Mouse (Mus musculus) lung, adult 18-20 months (tissue): ENCODE measurements around the gene Sema5b.

ENCODE experiments used
- DNase-seq, 2 experiments: peaks; one replicate each; pipeline ENCODE4 v3.0.0; 2022; ENCODE audit warnings: mixed read lengths in 2 of 2

Gene Sema5b

DNA sequence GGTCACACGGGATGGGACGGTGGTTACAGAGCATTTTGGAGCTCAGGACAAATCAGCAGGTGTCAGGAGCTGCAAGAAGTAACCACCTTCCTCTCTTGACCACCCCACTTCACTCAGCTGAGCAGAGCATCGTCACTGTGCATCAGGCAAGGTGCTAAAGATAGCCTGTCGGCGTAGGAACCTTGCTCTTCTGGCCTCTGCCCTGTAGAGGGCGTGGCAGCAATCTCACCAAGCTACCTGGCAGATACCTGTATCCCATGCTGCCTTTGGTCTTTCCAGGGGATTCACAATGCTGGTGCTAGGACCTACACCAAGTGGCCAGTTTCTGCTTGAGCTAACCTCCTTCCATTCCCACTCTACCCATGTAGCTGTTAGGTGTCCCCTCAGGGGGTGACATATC is 55.3 kb downstream of the Sema5b start:
- DNase-seq: no peak

- no peak for DNase-seq
These were observed 55.9 kb downstream of the Sema5b start for GRCm38 (mm10) chr16:35596661-35597350.

- DNase-seq: no peak
These were observed 57.0 kb downstream of the Sema5b start for GRCm38 (mm10) chr16:35597991-35598390.

DNA sequence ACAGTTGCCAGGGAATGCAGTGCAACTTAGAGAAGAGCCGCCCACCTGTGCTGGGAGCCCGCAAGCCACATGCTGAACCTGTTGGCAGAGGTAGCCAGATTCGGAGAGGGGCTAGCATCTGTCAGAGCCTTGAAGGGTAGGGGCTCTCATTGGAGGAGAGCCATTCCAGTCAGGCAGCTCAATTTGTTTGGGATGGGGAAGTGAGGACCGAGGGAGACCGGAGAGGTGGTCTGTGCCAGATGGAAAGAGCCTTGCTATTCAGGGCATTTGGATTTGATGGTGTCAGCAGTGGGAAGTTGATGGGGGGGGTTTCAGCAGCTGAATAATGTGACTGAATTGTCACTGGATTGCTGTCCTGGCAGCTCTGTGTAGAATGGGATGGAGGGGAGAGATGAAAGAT is 57.9 kb downstream of the Sema5b start:
- DNase-seq: no peak

DNA sequence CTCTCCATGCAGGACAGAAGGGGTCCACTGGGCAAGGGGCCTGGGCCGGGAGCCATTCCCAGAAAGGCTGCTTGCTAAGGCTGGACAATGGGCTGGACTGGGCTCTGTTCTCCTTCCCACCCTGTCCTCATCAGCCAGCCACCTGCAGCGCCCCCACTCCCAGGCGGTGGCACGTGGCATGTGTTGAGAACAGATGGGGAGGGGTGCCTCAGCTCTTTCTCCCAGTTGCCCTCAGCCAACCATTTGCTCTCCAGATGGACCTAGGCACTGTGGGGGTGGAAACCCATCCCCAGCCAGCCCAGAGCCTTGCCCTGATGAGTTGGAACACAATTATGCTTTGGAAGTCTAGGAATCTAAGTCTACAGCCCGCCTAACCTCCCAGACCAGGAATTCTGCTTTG is 59.3 kb downstream of the Sema5b start:
- no peak for DNase-seq

- no peak for DNase-seq
These were observed 60.5 kb downstream of the Sema5b start for GRCm38 (mm10) chr16:35601426-35601825.

DNA sequence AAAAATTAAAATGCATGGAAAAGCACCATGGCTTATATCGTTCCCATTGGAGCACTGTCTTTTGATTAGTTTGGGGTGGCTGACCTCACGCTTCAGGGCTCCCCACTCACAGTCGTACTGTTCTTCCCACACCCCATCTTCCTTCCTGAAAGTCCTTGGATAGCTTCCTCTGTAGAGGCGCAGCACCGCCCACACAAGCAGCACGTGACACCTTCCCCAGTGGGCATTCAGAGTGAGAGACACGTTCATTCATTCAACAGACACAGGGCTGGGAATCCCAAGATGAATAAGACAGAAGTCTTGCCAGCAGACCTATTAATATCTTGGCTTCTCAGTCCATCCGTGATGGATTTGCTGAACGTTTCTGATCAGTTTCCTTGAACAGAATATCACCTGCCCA is 61.6 kb downstream of the Sema5b start:
- no peak for DNase-seq

GRCm38 (mm10) chr16:35603729-35604522 is 63.0 kb downstream of the Sema5b start:
- DNase-seq: no peak

- no peak for DNase-seq
These were observed 66.3 kb downstream of the Sema5b start for GRCm38 (mm10) chr16:35607250-35607649.

DNA sequence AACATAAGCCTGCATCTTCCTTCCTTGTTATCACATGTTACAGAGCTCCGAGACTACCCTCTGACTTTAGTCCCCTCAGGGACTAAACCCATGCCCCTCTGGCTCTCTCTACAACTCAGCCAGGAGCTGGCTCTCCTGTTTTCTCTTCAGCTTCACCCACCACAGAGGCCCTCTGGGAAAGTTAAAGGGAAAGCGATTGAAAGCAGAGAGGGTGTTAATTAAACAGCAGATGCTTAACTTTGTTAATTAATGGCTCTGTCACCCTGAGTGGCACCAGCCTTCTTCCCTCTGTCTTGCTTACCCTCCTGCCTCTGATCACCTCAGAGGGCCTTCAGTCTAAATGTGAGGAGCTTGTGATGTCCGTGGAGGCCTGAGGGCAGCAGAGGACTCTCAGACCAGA is 67.3 kb downstream of the Sema5b start:
- no peak for DNase-seq

- no peak for DNase-seq
These were observed 68.6 kb downstream of the Sema5b start for GRCm38 (mm10) chr16:35609561-35609960.

DNA sequence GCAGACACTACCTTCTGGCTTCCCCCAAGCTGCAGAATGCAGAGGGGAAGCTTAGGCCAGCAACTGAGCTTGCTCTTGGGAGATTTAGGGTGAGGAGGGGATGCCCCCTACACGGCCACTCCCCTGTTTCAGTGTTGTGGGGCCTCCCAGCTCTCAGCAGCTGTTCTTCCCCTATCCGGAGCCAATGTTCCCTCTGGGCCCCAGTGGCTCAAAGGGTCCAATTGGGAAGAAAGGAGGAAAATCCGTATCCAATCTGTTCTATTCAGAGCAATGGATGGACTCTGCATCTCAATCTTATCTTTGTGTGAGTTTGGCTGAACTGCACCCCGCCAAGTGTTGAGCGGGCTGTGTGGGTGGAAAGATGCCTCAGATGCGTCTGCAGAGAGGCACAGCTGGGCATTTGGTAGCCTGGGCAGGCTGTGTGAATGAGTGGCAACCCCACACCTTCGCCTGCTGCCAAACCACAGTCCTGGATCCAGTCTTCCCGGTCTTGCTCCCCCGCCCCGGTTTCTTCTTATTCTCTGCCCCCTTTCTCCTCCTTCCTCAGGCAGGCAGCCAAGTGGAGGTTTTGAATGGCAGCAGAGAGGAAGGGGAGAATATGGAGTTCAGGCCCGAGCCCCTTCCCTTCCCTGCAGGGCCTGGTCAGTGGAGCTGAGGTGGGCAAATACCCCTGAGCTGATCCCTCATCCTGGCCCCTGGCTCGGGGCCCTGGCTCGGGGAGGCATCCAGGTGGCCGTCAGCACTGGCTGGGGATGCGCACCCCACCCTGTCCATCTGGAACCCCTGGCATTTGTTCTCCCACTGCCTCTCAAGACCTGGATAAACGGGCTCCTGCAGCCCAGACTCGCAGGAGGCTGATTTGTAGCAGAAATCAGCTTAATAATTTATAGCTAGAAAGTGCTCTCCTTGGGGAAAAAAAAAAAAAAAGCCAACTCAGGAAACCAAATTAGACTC is 73.2 kb downstream of the Sema5b start:
- DNase-seq: no peak

GRCm38 (mm10) chr16:35617732-35618131 is 76.8 kb downstream of the Sema5b start:
- DNase-seq: no peak

DNA sequence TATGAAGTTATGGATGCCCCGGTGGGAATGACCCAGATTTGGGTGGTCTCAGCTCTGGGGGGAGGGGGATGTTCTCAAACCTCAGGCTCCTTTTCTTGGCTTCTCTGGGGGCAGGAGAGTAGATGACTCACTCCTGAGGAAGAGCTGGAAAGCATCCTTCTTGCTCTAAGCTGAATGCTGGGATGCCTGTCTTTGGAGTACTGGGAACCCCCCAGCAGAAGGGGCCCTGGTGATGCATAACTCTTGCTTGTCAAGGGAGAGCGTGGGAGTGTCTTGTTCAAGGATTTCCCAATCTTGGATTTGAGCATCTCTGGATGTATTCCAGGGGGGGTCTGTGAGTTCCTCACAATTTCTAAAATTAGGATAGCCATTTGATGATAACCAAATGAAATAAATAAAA is 82.1 kb downstream of the Sema5b start:
- no peak for DNase-seq

DNA sequence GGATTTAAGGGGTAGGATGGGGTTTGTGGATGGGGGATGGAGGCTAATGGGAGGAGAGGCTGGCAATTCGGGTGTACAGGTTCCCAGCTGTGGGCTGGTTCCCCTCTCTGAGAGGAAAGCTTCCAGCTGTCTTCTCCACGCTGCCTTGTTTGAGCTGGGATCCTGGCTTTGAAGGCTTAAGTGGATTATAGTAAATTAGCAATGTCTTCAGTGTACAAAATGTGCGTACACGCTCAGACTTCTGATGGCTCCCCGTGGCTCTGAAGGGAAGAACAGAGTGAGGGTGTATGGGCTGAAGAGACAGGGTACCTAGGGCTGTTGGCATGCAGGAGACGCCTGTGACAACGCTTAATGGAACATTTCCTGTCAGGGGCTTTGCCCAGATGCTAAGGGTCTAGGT is 83.0 kb downstream of the Sema5b start:
- no peak for DNase-seq

DNA sequence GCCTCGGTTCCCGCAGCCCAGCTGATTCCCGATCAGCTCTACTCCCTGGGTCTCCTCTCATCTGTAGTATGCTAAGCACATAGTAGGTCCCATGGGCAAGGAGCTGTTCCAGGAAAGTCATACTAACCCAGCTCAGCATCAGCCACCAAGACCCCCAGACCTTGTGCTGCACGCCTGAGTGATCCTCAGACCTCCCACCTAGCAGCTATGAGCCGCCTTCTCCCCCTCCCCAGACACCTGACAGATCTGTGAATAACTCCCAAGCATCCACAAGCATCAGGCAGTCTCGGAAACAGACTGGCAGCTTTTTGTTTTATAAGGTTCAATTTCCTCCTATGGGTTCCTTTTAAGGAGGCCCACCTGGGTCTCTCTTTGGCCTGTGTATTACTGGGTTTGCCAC is 83.9 kb downstream of the Sema5b start:
- no peak for DNase-seq

DNA sequence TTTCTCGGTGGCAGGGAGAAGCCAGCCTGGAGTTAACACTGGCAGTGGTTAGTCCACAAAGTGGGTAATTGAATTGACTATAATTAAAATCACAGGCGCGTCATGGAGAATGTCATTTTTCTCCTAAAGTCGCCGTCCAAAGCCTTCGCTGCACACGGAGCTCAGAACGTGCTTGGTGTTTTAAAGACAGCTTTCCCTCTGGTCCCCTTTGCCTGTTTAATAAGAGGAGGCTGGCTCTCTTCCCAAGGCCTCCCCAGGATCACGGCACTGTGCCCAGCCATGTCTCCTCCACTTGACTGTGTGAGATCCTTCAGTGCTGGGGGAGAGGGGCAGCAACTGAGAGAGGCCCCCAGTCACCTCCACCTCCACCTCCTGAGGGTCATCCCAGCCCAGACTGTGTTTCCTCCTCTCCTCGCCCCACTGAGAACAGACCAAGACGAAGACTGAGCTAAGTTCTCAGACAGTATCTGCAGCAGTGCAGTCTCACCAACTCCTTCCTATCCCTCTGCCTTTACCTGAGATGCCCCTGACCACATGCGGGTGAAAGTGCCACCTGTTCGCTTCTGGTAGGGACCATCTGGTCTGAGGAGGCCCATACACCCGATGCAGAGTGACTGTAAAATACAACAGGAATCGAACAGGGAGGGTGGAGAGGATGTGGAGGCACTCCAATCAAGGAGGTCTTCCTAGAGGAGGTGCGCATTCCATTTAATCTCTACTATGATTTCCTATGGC is 84.5 kb downstream of the Sema5b start:
- DNase-seq: no peak

DNA sequence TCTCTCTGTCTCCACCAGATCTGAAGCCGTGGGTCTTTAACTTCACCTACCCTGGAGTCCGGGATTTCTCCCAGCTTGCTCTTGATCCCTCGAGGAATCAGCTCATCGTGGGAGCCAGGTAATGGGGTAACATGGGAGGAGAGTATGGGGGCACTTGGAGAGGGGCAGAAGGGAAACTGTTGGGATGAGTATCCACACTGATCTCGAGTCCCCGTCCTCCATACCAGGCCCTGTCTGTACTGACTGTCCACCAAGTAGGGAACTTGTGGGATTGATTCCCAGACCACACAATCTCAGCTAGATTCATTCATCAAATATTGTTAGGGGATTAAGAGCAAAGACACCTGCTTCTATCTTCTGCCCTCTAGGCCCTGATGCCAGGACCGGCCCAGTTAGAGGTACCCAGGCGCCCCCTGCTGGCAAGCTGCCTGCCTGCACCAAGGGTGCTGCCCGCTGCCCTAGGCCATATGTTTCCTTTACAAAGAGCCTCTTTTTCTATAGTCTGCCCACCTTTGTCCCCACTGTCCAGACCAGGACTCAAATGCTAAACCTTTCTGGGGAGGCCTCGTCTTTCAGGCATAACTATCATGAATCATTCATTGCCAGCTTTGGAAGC is 87.2 kb downstream of the Sema5b start:
- DNase-seq: peak; percentile 46 to 68

DNA sequence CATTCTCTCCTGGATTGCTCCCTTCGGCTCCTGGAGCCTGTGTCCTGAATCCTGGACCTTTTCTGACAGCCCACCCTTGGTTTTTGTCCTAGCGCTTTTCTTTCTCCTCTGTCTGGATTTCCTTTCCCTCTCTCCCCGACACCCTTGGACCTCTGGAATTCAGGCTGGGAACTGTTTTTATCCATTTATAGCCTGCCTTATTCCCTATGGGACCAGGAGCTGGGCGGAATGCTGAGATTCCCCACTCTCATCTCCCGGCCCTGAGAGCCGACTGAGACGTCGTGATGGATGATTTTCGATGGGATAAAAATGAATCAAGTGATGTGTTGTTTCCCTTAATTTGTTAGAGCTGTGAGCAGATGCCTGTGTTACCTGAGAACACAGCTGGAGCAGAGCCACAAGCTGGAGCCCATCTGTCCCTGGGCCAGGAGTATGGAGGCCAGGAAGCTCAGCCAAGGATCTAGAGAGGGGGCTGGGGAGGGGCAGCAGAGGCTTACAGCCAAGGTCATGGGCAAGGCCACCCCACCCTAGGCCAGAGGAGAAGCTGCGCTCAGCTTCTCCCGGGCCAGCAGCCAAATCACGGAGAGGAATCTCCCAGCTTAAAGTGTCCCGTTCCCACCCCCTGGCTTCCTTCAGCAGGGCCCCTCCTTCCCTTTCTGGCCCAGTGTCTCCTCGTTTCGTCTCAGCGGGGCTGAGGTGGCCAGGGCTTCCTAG is 89.7 kb downstream of the Sema5b start:
- DNase-seq: peak; percentile 8 to 13

- no peak for DNase-seq
These were observed 92.1 kb downstream of the Sema5b start for GRCm38 (mm10) chr16:35633058-35633457.

DNA sequence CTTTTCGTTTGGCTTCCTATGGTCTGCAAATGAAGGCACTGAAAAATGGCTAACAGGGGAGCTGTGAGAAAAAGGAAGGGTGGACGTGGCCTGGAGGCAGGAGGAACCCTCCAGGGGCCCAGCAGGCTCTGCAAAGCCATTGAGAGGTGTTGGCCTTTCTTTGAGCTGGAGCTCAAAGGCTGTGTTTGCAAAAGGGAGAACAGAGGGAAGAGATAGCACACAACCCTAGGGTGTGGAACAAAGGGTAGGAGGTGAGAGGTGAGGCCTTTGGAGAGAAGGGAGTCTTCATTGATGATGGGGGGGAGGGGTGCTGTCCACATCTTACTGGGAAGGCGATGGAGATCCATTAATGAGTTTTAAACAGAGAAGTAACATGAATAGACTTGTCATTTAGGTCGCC is 94.0 kb downstream of the Sema5b start:
- no peak for DNase-seq
